In genomic region chr1:131069010-131069409, GRCm38 (mm10) we compare ENCODE assay signal across 28 mouse cellular contexts. TPM values are rescaled to one million over a fixed set of nuclear protein-coding genes. Genes with fewer than 3 reads are reported as not detected.
DNase-seq lines count a peak whose midpoint lies in the region; ATAC-seq and TF ChIP-seq lines count a peak whose summit lies in the region.
"Had no signal": no experiment of that assay in that cellular context is flagged by ENCODE, and none has a peak within 500 bp of the region (broad histone marks: within the 10 kb centered on the region; RNA-seq: fewer than 3 reads in every experiment).

No protein-coding gene starts in this region.

- no peak for DNase-seq in frontal cortex, postnatal 10 days (ENCODE audit: low spot score in 2 of 2)
- DNase-seq in kidney, adult 2 months = no peak
- DNase-seq in kidney, postnatal 25 days = no peak
- DNase-seq in lung, embryonic 14.5 days = no peak
- DNase-seq in lung, postnatal 25 days (ENCODE audit: low spot score) = no peak
- DNase-seq in spleen, postnatal 4 days (ENCODE audit: low spot score in 2 of 2) = no peak
- DNase-seq: adrenal gland, adult 8-10 months; cerebellum, adult 11-12 months; cerebellum, adult 9-11 months; embryo, embryonic 11 days; lung, adult 18-20 months; lung, postnatal 10 days; right cerebral cortex, postnatal 25 days; spleen, adult 18-20 months; thymus, adult 18-20 months; thymus, postnatal 25 days had no signal

- H3K9me3 ChIP-seq in lung, embryonic 14.5 days (ENCODE audit: low read depth, low read length) = no peaks in the 10 kb centered on the region
- H3K9me3 ChIP-seq: embryonic facial prominence, embryonic 12.5 days; forebrain, embryonic 15.5 days; G1E; heart, embryonic 15.5 days; hindbrain, embryonic 12.5 days; limb, embryonic 13.5 days; midbrain, embryonic 10.5 days had no signal

- no peak for TF ChIP-seq POLR2A in kidney, adult 2 months (IDR thresholded peaks at IDR 0.05; ENCODE audit: low read depth, low read length)

- peak; percentile 36; the same call in 1 of the 2 replicates for ATAC-seq in frontal cortex, adult (ENCODE audit: low TSS enrichment)
- no peak for ATAC-seq in lung, embryonic 14.5 days (ENCODE audit: insufficient read depth)
- ATAC-seq: forebrain, embryonic 15.5 days; midbrain, embryonic 16.5 days had no signal

- H3K27me3 ChIP-seq in kidney, adult 2 months (replicated peaks; ENCODE audit: control insufficient read depth, insufficient read depth, low read length) = no peaks in the 10 kb centered on the region
- no peaks in the 10 kb centered on the region for H3K27me3 ChIP-seq in lung, embryonic 14.5 days (ENCODE audit: insufficient read depth, low read length)
- H3K27me3 ChIP-seq: embryonic facial prominence, embryonic 12.5 days; forebrain, embryonic 15.5 days; heart, embryonic 15.5 days; hindbrain, embryonic 12.5 days; limb, embryonic 13.5 days had no signal

- 60% methylated on average over 7 of the region's 7 CpGs for WGBS in kidney, adult 2 months
- 80% methylated on average over 7 of the region's 7 CpGs for WGBS in lung, embryonic 14.5 days

- H3K36me3 ChIP-seq in kidney, adult 2 months (ENCODE audit: control insufficient read depth, insufficient read depth, low read length) = no peaks in the 10 kb centered on the region
- 0 out of 2 replicates have a peak, but pooled peaks cover 3% of the 10 kb centered on the region for H3K36me3 ChIP-seq in lung, embryonic 14.5 days (ENCODE audit: insufficient read depth)
- H3K36me3 ChIP-seq: embryonic facial prominence, embryonic 12.5 days; forebrain, embryonic 15.5 days; heart, embryonic 15.5 days; hindbrain, embryonic 12.5 days had no signal

- peak overlapping the region; percentile 39; the same call in 1 of the 2 replicates for H3K27ac ChIP-seq in kidney, adult 2 months (ENCODE audit: insufficient read depth, low read depth, low read length)
- peak overlapping the region; percentile 36; the same call in 1 of the 2 replicates for H3K27ac ChIP-seq in lung, embryonic 14.5 days (ENCODE audit: low read depth)
- H3K27ac ChIP-seq: embryonic facial prominence, embryonic 12.5 days; forebrain, embryonic 15.5 days; hindbrain, embryonic 12.5 days; limb, embryonic 13.5 days; midbrain, embryonic 10.5 days; stomach, postnatal 0 days had no signal

- H3K4me3 ChIP-seq in kidney, adult 2 months (ENCODE audit: insufficient read depth, low read depth, low read length) = no peak overlapping the region
- H3K4me3 ChIP-seq in lung, embryonic 14.5 days (ENCODE audit: low read depth, low read length) = no peak overlapping the region
- H3K4me3 ChIP-seq: embryonic facial prominence, embryonic 12.5 days; forebrain, embryonic 15.5 days; heart, embryonic 15.5 days; hindbrain, embryonic 12.5 days; limb, embryonic 13.5 days; midbrain, embryonic 10.5 days had no signal

- no peak for TF ChIP-seq CTCF in kidney, adult 2 months (conservative IDR thresholded peaks at IDR 0.05; ENCODE audit: insufficient read depth, insufficient read length, low read depth, low read length)
- no peak for TF ChIP-seq CTCF in lung, embryonic 14.5 days (IDR thresholded peaks at IDR 0.05; ENCODE audit: low read depth)

- H3K9ac ChIP-seq in lung, embryonic 14.5 days = no peak overlapping the region
- H3K9ac ChIP-seq: embryonic facial prominence, embryonic 12.5 days; forebrain, embryonic 15.5 days; heart, embryonic 15.5 days; hindbrain, embryonic 12.5 days; limb, embryonic 13.5 days had no signal

- peaks cover 37% of the 10 kb centered on the region for H3K4me1 ChIP-seq in kidney, adult 2 months (ENCODE audit: control insufficient read depth, insufficient read depth, low read length)
- peaks cover 3% of the 10 kb centered on the region; the same call in 1 of the 2 replicates for H3K4me1 ChIP-seq in lung, embryonic 14.5 days (ENCODE audit: insufficient read depth)

- H3K4me2 ChIP-seq in lung, embryonic 14.5 days = no peak overlapping the region
- H3K4me2 ChIP-seq: embryonic facial prominence, embryonic 12.5 days; forebrain, embryonic 15.5 days; heart, embryonic 15.5 days; hindbrain, embryonic 12.5 days; limb, embryonic 13.5 days had no signal

RNA-seq across cellular contexts. Expression of gene Mapkapk2, which starts 28.6 kb away (rescaled TPM):
- 95.3 and 99.5 TPM in 2 replicates for polyA plus RNA-seq in kidney, adult 2 months (2012; rRNA removed)
- 63.6 and 72.3 TPM in 2 replicates for polyA plus RNA-seq in lung, embryonic 14.5 days (2014; fragmentation: Nextera tagmentation; extraction: Ambion mirVana)

RNA-seq across cellular contexts. Expression of gene Il10, which starts 49.4 kb away (rescaled TPM):
- polyA plus RNA-seq in kidney, adult 2 months (2012; rRNA removed) = not detected in 2 replicates
- not detected in 2 replicates for polyA plus RNA-seq in lung, embryonic 14.5 days (2014; fragmentation: Nextera tagmentation; extraction: Ambion mirVana)
- polyA plus RNA-seq: embryonic facial prominence, embryonic 12.5 days; forebrain, embryonic 15.5 days; G1E; heart, embryonic 15.5 days; hindbrain, embryonic 12.5 days; intestine, embryonic 16.5 days; midbrain, embryonic 10.5 days; midbrain, embryonic 16.5 days; neural tube, embryonic 11.5 days; stomach, postnatal 0 days had no signal
